Mouse (Mus musculus) heart, adult 18-20 months (tissue): ENCODE measurements at regions not wholly inside any gene's neighbourhood (a gene's known extent, or its start where the extent isn't known, plus 50 kb on each side); places are given as distances from the start of the nearest gene placed in this dataset.

Experiments used
- DNase-seq, 2 experiments: peaks; one replicate each; pipeline ENCODE4 v3.0.0; 2021 to 2022; ENCODE audit warnings: mixed read lengths in 1 of 2

DNA sequence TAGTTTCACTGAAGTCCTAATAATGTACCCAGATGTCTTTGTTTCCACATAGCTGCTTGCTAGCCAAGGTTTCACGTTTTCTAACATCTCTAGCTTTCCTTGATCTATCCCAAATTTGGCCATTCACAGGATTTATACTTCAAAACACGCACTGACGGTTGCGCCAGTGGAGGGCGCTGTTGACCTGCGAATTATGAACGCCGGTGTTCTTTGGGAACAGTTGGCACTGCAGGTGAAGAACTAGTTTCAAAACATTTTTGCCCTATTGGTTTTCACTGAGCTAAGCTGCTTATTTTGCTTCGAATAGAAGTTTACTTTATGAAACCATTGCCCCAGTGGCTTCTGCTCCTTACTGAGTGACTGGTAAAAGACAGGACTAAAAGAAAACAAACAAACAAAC lies 76.7 kb upstream of the Slitrk3 start:
- DNase-seq, result peak in 1 of 2 experiments; percentile 9

DNA sequence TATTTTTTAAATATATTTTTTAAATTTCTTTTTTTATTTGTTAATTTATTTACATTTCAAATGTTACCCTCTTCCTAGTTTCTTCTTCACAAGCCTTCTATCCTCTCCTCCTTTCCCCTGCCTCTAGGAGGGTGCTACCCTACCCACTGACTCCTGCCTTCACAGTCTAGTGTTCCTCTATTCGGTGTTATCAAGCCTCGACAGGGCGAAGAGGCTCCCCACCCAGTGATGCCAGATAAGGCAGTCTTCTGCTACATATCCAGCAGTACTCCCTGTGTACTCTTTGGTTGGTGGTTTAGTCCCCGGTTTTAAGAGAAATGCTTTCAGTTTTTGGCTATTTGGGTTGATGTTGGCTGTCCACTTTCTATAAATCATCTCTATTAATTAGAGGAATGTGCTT lies 67.5 kb upstream of the Slitrk3 start:
- no peak for DNase-seq

DNA sequence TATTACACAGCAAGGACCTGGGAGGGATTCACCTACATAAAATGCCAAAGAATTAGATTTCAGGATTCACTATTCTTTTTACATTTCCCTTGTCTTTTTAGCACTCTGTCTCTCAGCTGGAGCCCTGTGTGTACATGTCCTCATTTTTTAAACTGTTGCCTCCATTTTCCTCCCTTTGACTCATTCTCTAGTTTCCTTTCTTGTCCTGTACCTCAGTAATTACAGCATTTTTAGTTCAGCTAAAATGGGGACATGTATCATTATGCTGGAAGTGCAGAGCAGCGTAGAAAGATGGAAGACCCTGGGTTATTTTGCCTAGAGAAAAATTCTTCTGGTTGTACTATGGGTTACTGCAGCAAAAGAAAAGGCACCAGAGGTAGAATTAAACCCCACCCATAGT lies 51.5 kb upstream of the Slitrk3 start:
- DNase-seq, result no peak
